Mouse (Mus musculus): ENCODE data around the gene Calhm6.

- TF ChIP-seq CTCF (conservative IDR thresholded peaks at IDR 0.05 in 1 of 2, IDR thresholded peaks at IDR 0.05 in 1 of 2; ENCODE audit: low read depth in 2 of 2, low read length in 2 of 2) (no peak), JUND (conservative IDR thresholded peaks at IDR 0.05; ENCODE audit: low read depth, low read length) (no peak), USF2 (conservative IDR thresholded peaks at IDR 0.05; ENCODE audit: low read depth, low read length) (no peak), EP300 (IDR thresholded peaks at IDR 0.05; ENCODE audit: low read length) (no peak), MXI1 (IDR thresholded peaks at IDR 0.05; ENCODE audit: low read depth, low read length) (no peak), USF1 (IDR thresholded peaks at IDR 0.05; ENCODE audit: low read depth, low read length) (no peak), SMC3 (IDR thresholded peaks at IDR 0.05; ENCODE audit: low read depth, low read length) (no peak)
These were observed 35.9 kb downstream of the Calhm6 start for GRCm38 (mm10) chr10:34091888-34092287.
